Mouse (Mus musculus) hematopoietic multipotent progenitor cell, adult 10-12 weeks (in vitro differentiated cells): Measurements from ENCODE around the gene Tmem132d. TPM values are rescaled to one million over a fixed set of nuclear protein-coding genes. Genes with fewer than 3 reads are reported as not detected.

ENCODE experiments used
- polyA plus RNA-seq: library from polyadenylated mRNA; stranded (reverse); fragments of >175 nt; gene quantifications from 2 replicates; pipeline ENCODE4 v1.2.3, GENCODE M21; 2012; ENCODE audit warnings: low replicate concordance

Tmem132d gene
- polyA plus RNA-seq: not detected in 2 replicates

GRCm38 (mm10) chr5:128432916-128433315 is at the start of gene Tmem132d:
Gene Tmem132d, minus strand, starts transcription at chr5:128433077.

Other genes starting within 250 kb of the Tmem132d start
- 0.08 and 0.10 TPM in 2 replicates for gene Fzd10, start 167.8 kb upstream of the Tmem132d start, polyA plus RNA-seq